Mouse (Mus musculus): ENCODE data around the gene Zzz3.
A peak's percentile ranks its signal among the peaks of the same experiment; 100 is the strongest.

Gene Zzz3

DNA sequence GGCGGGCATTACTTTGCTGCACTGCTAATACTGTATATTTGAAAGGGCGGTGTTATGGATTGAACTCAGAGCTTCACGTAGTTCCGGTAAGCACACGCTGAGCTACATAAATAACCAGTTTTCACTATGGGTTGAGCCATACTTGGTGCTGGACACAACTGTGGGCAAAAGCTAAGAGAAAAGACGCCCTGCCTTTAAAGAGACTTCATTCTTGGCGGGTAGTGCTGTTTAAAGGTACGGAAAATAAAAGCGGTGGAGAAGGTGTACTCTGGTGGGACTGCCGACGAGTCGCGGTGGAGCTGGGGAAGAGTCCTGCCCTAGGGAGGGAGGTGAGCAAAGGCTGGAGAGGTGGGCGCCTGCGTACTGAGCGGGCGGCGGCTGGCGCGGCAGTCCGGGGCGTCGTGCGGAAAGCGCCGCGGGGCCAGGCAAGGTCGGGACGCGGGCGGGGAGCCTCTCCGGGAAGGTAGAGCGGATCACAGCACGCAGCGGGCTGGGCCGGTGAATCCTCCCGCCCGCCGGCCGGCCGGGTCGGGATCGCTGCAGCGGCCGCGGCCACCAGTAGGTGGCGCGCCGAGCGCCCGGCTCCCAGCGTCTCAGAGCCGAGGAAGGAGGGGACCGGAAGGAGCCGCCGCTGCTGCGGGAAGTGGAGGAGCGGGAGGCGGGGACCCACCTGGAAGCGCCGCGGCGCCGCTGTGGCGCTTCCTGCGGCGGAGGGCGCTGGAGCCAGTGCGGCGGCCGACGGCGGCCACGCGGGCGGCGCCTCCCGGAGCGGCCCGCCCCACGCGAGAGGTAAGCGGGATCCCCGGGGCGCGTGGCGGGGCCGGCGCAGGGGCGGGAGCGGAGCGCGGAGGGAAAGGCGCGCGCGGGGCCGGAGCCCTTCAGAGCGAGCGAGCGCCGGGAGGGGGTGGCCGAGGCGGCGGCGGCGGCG, at the start of gene Zzz3:
TSS of gene Zzz3 (plus strand) at position 124 of the 928 bp plus-strand sequence.
- DNase-seq = peak; percentile 93

DNA sequence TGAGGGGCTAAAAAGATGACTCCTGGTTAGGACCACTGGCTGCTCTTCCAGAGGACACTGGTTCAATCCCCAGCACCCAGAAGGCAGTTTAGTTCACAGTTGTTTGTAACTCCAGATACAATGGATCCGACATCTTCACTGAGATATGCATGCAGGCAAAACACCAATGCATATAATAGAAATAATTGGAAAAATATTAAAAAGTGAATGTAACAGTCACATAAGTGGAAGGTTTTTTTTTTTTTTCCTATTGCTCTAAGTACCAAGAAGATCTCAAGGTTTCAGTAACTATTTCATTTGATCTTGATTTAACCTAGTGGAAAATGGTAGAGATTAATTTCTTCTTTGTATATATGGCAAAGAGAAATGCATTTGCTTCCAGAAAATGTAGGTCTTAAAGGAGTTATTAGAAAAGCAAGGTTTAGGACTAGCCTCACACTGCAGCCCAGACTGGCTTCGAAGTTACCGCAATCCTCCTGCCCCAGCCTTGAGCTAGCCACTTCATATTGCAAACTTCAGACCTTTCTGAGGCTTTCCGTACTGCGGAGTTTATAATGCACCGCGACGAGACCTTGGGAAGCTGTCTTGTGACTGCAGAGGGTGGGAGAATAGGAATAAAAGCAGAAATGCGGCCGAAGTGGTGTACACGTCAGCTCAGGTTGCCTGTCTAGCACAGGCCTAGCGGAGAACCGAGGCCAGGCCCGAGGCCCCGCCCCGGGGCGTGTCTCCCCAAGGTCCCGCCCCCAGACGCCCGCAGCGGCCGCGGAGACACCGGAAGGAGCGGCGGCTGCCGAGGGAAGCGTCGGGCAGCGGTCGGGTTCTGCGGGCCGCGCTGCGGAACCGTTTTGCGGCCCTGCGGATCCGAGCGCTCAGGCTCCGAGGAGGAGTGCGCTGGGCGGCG, 49.3 kb upstream of the Zzz3 start, which contains the start of gene Usp33:
TSS of gene Usp33 (plus strand) at position 747 of the 901 bp plus-strand sequence.
- peak; percentile 95 for DNase-seq

DNA sequence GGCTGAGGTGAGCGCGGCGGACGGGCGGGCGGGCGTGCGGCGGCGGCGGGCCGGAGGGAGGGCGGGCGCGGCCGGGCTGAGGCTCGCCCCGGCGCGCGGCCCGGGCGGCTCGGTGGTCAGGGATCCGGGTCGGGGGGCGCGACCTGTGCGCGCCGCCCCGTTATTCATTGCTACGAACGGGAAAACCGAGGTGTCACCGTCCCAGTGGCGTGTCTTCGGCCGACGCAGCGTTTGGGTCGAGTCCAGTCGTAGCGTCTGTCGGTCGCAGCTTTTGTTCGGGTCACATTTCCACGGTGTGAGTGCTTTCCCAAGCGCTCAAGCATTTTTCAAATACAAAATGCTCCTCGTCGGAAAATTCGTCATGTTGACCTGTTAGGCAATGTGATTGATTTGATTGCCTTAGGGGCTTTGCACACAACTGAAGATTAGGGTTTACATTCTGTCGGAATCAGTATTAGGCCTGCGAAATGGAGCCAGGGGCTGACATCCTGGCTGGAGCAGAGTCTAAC, 48.6 kb upstream of the Zzz3 start:
- no peak for DNase-seq

DNA sequence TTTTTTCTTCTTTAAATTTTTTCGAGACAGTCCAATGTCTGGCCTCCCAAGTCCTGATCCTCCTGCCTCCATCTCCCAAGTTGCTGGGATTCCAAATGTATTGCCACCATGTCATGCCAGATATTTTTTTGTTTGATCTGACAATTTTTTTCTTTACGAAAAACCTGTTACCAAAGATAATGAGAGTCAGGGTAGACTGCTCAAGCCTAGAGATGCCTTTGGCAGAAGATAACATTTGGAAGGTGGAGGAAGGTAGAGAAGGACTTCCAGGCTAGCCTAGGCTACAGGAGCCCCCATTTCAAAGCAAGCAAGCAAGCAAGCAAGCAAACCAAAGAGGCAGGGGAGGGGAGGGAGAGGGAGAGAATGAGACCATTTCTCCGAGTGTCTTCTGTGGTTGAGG, 48.0 kb upstream of the Zzz3 start:
- DNase-seq = peak; percentile 14

DNA sequence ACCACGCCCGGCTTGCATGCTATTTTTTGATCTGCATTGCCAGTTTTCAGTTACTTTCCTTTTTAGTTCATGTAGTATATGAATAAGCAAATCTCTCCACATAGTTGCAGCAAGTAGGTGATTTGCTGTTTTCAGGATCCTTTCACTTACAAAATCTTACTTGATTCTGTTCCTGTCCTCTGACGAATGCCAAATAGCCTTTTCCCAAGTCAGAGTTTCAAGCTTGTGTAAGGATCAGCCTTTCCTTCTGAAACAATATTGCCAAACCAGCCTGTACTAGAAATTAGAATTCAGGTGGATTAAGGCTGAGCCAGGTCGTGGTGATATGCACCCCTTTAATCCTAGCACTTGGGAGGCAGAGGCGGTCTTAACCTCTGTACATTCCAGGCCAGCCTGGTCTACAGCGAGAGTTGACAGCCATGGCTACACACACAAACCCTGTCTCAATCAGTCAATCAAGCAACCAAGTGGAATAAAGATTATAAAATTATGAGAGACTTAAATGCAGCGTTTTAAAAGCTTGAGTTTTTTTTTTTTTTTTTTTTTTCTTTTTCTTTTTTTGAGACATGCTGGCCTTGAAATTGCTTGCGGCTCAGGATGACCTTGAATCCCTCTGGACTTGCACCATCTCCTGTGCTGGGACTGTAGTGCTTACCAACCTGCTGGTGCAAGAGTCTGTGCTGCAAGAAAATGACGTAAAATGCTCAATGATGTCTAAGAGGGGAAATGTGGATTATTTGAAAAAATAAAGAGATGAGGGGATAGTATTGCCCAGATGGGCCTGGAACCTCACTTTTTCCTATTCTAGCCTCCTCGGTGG, 47.1 kb upstream of the Zzz3 start:
- no peak for DNase-seq

DNA sequence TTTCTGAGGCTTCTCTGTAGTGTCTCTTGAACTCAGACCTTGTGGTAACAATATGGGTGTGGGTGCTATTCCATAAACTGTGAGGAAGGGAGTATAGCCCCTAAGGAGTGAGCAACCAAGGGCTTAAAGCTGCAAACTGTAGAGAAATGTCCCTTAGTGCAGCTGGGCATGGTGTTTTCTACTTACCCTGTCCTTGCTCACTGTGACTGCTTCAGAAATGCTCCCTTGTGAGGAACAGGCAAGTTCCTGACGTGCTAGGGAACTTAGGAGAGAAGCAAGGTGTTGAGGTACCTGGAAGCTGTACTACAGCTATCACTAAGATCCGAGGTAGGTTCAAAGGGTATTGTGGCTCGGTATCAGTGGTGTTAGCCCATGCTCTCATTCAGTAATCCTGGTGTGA, 44.8 kb upstream of the Zzz3 start:
- no peak for DNase-seq

DNA sequence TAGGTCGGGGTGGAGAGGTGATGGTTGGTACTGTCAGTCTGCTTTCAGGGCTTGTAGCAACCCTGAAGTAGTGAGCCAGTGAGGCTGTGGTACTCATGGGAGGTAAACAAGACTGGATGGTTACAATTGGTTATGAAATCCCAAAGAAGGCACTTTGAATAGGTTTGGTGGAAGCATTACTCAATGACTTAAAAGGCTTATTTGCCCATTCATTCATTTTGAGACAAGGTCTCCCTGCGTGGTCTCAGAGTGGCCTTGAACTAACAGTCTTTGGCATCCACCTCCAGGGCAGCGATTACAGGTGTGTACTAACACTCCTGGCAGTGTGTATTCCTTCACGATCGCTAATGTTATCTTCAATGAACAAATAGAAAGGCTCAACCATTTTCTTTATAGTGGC, 44.3 kb upstream of the Zzz3 start:
- no peak for DNase-seq

DNA sequence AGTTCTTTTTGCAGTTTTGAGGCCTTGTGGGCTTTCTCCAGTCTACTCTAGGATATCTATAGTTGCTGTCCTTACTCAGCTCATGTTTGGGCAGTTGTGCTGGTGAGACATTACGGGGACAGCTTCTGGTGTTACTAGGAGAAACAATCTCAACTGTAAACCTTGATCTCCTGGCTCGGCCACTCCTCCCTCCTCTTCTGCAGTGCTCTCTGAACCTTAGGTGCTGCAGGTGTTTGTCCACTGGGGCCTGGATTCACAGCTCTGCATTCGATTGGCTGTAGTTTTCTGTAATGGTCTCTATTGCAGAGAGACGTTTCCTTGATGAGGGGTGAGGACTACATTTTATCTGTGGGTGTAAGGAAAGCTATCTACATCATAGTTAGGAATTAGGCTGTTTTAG, 43.0 kb upstream of the Zzz3 start:
- DNase-seq = no peak

DNA sequence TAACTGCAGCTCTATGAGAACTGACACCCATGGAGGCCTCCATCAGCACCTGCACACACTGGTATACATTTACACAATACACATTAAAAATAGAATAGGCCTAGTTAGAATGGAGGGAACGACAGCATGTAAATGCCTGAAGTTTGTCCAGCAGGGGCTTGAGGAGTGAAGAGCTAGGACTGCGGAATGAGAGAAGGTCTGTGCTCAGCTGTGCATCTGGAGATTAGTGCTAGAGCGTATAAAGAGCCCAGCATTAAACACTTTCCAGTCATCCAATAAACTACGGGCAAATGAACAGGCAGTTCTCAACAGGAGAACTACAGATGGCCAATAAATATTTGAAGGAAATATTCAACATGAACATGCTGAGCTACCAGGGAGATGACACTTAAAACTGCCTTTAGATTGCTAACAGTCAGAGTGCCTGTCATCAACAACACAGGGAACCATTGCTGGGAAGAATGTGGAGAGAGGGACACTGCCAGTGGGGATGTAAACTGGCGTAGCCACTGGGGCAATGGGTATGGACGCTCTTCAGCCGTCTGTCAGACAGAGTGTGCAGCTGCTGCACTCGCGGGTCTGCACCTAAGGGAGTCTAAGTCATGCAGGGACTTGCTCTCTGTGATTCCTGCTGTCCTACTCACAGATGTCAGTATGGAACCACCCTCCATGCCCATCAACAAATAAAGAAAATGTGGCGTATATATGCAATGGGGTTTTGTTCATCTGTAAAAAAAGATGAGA, 41.7 kb upstream of the Zzz3 start:
- no peak for DNase-seq

DNA sequence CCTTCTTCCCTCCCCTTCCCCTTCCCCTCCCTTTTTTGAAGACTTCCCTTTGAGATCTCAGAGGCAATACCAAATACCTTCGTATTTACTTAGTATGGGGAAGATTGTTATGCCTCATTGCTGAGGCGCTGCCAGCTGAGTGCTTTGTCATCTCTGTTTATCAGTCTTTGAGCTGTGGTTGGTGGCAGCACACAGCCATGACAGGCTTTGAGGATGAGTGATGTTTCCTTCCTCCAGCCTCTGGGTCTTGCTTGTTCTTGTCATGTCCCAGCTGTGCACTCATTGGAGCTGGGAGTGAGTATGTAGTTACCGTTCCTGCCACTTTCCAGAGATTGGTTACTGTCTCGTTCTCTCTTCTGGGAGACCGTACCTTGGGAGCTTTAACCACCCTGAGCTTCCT, 39.9 kb upstream of the Zzz3 start:
- DNase-seq = peak; percentile 73

DNA sequence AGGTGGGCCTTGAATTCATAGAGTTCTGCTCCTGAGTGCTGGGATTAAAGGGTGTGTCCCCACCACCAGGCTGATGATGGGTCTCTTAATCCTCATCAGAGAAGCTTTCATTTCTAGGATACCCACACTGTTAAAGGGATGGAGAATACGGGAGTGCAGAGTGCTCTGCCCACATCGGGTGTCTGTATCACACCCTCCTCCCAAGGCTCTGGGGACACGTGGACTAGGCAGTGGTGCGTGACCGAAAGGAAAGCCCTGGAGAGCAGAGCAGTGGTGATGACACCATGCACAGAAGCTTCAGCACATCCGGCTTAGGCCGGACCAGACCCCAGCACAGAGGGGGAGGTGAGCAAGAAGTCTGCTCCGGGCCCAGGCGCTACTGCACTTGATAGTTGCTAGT, 38.5 kb upstream of the Zzz3 start:
- DNase-seq = no peak

DNA sequence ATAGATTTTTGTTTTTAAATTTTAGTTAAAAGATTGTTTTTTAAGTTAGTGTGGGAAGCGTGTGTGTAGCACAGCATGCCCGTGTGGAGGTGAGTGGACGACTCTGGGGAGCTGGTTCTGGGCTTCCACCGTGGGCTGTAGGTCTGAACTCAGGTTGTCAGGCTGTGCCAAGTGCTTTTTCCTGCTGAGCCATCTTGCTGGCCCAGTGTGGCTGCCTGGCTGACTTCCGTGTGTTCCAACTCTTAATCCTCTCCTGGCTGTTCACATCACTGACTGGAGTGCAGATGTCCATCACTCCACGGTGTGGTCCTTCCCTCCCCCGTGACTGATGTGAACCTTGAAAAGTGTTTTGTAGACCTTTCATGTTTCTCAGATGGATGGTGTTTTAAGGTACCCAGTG, 36.1 kb upstream of the Zzz3 start:
- no peak for DNase-seq

DNA sequence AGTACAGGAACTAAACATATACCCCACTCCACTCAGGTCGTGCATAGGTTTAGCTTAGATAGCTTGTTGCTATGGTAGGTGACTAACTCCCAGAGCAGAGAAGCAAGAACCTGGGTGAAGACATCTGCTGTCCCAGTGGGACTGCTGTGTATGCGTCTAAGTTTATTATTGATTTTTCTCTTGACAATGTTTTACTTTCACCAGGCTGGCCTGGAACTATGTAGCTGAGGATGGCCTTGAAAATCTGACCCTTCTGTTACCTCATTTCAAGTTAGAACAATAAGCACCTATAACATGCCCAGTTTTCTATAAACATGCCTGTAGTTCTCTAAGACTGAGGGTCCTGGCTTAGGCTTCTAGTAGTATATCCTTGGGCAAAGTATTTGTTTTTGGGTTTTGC, 31.1 kb upstream of the Zzz3 start:
- DNase-seq = no peak

DNA sequence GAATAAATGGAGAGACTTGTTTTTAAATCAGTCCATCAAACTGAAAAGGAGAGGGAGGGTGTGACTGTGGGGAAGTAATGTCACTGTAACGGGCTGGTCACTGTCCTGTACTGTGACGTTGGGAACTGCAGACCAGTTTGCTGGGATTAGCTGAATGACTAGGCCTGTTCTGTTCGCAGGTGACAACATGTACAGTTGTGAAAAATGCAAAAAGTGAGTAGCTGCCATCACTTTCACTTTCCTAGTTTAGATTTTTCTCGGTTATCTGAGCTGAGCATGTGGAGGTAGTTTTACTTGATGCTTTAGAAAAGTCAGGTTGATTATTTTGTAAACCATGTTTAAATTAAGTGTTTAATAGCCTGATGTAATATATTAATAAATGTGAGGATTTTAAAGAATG, 19.2 kb upstream of the Zzz3 start:
- no peak for DNase-seq

DNA sequence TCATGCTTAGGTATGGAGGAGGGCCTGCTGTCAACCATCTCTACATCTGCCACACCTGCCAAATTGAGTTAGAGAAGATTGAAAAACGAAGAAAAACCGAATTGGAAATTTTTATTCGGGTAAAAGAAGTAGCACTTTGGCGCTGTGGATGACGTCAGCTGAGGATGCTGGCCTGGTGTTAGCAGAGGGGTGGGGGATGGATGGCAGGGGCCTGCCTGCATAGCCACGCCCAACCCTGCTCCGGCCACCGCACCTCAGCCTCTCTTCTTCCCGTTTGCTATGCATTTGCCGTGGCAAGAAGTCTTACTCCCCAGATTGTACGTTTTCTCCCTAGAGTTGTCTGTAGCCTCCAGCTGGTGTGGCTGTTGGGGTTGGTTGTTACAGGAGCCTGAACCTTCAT, 11.2 kb upstream of the Zzz3 start:
- no peak for DNase-seq

DNA sequence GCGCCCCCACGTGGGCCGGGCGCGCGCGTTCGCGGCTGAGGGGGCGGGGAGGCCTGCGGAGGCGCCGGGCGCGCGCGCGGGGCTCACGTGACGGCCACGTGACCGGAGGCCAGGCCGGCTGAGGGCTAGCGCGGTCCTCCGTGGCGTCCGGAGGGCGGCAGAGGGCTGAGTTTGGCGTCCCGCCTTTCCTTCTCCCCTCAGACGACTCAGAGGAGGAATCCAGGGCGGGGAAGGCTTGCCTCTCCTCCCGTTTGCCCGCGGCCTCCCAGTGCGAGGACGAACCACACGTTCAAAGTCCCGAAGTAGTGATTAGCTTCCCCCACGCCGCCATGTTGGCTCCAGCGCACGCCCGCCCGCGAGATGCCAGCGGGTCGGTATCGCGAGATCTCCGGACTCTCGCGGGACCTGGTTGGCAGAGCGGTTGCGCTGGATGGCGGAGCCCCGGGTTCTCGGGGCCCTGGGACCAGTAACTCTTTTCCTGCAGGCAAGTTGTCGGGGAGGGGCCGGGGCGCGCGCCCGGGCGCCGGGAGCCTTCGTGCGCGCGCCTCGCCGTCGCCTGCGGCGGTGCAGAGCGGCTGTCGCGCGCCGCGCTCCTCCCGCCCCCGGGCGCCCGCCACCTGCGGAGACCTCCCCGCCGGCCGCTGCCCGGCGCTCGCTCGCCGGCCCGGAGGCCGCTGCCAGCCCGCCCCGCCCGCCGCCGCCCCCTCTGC, 1.2 kb downstream of the Zzz3 start:
- DNase-seq = peak; percentile 97

DNA sequence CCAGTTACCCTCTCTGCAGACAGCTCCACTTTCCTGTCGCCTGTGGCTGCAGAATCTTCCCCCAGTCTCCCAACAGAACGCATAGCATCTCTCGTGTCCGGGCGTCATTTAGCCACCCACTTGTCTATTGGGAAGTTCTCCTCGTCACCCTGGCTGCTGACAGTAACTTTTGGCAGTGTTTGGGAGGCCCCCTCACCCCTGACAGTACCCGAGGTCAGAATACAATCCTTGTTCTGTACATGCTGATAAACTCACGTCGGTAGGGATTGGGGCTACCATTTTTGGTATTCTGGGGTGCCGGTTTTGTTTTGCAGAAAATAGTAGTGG, 1.7 kb downstream of the Zzz3 start:
- DNase-seq = no peak

DNA sequence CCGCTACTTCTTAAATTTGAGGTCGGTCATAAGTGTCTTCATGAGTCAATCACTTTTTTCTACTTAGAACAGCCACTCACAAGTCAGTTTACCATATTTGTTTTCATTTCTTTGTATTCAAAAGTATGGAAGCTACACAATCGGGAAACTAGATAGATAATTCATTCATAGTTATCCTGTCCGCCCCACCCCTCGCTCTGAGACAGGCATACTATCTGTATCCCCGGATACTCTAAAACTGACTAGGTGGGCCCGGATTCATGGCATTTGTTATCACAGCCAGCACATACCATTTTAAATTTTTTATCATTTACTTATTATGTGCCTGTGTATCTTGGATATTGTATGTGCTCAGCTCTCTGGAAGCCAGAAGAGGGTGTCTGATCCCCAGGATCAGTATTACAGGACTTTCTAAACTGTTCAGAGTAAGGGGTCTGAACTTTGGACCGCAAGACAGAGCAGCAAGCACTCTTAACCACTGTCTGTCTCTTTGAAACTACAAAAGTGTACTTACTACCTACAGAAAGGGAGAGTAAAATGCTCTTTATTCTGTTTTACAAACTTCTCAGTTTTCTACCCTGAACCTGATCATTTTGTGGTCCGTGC, 2.2 kb downstream of the Zzz3 start:
- DNase-seq = peak; percentile 75

DNA sequence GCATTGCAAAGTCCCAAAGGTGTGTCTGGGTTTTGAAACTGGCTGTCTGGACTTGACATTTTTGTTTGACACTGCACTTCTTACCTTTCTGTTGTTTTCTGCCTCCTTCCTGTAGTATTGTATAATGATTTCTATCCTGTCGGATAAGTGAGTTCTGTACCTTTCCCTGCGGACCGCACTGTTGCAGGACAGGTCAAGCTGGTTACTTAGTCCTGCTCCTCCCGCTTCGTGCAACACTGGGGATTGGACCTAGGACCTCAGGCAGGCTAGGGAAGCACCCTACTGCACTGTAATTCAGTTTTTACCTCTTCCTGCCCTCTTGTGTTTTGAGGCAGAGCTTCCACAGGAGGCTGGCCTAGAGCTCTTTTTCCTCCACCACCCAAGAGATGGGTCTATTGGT, 5.2 kb downstream of the Zzz3 start:
- DNase-seq = no peak

DNA sequence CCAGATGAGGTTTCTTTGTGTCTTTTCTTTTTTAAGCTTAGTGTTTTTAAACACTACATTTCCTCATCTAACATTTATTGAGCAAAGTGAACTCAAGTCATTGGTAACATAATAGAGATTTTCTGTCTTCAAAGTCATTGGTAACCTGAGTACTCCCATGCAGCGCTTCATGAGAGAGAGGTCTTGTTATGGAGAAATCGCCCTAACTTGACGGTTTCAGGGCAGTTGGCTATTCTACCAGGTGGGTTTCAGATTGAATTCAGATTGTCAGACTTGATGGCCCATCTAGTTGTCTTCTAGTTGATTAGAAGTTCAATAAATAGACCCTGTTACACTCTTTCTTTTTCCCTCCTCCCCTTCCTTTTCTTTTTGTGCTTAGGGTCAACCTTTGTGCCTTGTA, 5.6 kb downstream of the Zzz3 start:
- no peak for DNase-seq

Data from liver (tissue).